Mouse (Mus musculus) B cell, adult 2 months (primary cell): ENCODE data around the gene Onecut3.

Source experiments
- DNase-seq, 2 experiments: peaks; one replicate each; pipeline ENCODE4 v3.0.0; 2022

Onecut3 gene

DNA sequence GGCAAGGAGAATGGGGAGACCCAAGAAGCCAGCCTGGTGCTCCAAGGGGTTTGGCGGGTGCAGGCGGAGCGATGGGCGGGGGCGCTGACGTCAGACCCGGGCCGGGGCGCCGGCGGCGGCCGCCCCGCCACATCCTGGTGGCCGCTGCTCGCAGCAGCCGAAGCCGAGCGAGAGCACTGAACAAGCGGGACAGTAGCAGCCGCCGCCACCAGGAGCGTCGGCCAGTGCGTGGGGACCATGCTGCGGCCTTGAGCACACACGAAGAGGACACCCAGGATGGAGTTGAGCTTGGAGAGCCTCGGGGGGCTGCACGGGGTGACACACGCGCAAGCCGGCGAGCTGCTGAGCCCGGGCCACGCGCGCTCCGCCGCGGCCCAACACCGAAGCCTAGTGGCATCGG is at the start of gene Onecut3:
Gene Onecut3 (plus strand): TSS at position 104 of the 400 bp plus-strand sequence.
- peak; percentile 60 to 65 for DNase-seq

DNA sequence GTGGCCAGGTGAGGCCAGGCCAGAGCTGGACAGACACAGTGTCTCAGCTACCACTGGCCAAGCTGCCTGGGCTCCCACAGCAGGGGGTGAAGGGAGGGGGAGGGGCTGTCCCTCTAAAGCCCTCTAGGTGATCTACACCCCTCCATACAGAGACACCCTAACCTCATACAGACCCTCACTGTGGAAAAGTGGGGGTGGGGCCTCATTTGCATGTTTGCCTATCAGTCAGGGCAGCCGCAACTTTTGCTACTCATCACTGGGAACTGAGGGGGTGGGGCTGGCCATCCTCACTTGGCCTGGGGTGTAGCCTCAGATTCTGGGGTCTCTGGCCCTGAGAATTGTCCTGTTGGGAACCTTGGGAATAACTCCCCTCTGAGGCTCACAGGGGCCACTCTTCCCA is 49.6 kb upstream of the Onecut3 start:
- DNase-seq, result no peak

GRCm38 (mm10) chr10:80445898-80446601 is 48.6 kb upstream of the Onecut3 start:
- peak; percentile 84 to 85 for DNase-seq

DNA sequence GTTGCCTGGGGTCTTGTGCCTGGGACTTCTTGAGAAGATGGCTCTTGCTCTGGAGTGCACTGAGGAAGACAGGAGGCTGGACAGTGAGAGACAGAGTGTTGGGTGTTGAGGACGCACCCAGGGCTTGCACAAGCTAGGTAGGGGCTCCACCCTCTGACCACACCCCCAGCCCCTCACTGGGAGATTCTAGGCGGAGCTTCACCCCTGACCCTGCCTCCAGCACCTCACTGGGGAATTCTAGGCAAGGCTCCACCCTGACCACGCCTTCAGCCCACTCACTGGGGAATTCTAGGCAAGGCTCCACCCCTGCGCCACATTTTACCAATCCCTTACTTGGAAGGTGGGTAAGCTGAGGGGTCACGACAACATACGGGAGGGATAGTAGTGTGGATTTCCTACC is 44.0 kb upstream of the Onecut3 start:
- DNase-seq, result no peak

- DNase-seq, result no peak
Measured at GRCm38 (mm10) chr10:80453601-80454000, 41.0 kb upstream of the Onecut3 start.

DNA sequence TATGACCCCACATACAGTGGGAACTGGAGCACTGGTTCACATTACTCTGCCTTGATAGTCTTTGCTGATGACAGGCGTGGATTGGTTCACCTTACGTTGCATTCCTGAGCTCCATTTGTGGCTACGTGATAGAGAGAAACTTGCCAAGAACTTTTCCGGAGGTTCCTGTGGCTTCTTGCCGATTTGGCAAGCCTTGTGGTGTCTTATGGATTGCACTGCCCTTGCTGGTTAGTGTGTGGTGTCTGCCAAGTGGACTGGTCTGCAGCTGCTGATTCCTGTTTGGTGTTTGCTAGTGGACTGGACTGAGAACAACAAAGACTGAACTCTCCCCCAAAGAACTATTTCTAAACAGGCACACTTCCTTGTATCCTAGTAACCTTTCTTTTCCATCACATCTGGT is 39.9 kb upstream of the Onecut3 start:
- DNase-seq, result no peak

GRCm38 (mm10) chr10:80455697-80456096 is 38.9 kb upstream of the Onecut3 start:
- no peak for DNase-seq

DNA sequence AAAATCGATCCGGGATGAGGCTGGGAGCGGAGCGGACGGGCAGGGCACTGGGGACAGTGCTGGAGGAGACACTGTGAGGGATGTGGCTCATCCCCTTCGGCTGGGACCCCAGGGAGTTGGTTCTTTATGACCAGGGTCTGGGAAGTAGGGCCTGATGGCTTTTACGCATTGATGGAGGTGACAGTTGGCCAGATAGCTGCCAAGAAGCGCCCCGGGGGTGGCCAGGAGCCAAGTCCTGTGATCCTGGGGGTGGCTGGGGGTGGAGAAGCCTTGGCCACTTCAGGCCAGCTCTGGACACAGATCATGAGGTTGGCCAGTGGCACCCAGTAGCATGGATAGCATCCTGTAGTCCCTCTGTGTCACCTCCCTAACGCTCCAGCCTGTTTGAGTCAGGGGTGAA is 35.4 kb upstream of the Onecut3 start:
- no peak for DNase-seq

DNA sequence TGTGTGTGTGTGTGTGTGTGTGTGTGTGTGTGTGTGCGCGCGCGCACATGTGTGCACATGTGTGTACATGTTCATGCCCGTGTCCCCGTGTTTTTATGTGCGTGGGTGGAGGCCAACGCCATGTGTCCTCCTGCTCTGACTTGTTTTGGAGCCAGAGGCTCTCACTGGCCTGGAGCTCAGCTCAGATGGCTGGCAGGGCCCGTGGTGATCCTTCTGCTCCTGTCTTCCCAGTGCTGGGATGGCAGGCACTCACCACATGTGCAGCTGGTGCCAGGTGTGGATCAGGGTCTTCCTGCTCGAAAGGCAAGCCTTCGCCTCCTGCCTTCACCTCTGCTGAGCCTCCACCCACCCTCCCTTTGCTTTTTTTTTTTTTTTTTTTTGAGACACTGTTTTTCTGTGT is 35.0 kb upstream of the Onecut3 start:
- DNase-seq, result no peak

DNA sequence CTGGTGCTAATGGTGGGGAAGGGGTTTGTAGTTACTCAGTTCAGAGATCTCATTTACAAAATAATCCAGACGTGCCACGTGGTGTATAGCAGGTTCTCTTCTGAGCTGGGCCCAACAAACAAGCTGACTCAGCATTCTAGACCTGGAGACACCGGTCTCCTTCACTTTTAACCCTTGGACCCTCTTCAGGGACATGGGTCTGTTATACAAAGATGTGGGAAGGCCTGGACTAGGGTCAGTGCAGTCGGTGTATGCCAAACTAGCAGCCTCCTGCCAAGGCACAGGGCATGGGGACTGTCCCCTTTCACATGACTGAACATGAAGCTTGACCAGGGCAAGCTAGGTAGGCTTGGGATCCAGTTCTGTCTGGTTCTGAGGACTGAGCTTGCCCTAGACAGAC is 34.3 kb upstream of the Onecut3 start:
- DNase-seq, result no peak

DNA sequence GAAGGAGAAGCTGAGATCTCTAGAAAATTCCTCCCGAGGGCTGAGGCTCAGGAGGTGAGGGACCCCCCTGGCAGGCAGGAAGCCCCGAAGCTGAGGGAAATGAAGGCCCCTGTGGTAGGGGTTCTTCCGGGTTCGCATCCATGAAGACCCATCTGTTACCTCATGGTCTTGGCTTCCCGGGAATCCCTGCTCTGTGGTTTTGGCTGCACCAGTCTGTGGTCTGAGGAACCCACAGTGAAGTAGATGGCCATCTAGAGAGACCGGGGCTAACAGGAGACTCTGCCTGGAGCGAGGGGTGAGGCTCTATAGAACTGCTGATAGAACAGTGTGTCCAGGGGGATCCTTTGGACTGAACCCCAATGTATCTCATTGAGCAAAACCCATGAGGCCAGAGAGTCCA is 33.3 kb upstream of the Onecut3 start:
- no peak for DNase-seq

DNA sequence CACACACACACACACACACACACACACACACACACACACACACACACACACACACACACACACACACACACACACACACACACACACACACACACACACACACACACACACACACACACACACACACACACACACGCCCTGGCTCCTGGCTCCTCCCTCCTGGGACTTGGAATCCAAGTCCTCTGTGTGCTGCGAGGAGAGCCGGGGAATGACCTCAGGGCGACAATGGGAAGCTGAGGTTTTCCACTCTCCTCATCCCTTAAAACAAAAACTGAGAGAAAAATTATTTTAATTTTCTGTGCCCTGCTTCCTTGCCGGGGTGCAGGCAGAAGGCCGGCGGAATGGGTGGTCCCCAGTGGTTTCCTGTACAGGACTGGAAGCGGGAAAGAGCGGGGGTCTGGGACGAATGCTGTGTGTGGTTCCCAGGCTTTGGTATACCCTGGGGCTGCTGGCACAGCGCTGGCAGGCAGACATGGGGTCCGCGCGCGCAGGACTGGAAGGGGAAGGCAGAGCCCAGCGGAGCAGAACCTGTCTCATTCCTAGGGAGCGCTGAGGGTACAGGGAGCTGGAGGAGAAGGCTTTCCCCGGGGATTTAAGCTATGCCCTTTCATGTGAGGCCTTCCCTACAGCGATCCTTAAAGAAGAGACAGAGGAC is 30.1 kb upstream of the Onecut3 start:
- DNase-seq, result no peak

- no peak for DNase-seq
Measured at GRCm38 (mm10) chr10:80465066-80465465, 29.6 kb upstream of the Onecut3 start.

GRCm38 (mm10) chr10:80475290-80475959 is 19.2 kb upstream of the Onecut3 start:
- DNase-seq, result peak; percentile 89 to 92

DNA sequence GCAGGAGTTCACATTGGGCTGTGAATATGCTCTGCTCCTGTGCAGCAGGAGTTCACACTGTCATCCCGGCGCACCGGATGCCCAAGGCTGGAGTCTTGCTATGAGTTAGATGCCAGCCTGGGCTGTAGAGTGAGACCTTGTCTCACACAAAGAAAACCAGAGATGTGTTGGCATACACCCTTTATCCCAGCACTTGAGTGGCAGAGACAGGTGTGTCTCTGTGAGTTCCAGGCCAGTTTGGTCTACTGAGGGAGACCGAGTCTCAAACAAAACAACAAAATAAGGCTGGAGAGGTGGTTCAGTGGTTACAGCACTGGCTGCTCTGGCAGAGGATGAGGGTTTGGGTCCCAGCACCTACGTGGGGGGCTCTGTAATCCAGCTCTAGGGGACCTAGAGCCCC is 16.1 kb upstream of the Onecut3 start:
- DNase-seq, result no peak

GRCm38 (mm10) chr10:80481002-80481401 is 13.6 kb upstream of the Onecut3 start:
- DNase-seq, result no peak

DNA sequence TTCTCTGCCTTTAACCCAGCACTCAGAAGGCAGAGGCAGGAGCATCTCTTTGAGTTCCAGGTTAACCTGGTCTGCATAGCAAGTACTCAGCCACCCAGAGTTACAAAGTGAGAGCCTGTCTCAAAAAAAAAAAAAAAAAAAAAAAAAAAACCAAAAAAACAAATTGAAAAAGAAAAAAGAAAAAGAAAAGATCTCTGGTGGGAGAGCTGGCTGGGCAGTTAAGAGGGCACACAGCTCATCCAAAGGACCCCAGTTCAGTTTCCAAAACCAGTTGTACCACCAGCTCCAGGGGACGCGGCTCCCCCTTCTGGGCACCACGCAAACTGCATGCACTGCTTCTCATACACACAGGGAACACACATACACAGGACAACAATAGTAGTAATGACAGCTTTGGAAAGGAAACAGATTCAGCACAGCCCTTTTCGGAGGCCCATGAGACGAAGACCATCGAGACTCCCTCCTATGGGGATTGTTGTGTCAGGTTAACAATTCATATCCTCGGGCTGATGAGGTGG is 7.7 kb upstream of the Onecut3 start:
- no peak for DNase-seq

GRCm38 (mm10) chr10:80490051-80490450 is 4.6 kb upstream of the Onecut3 start:
- DNase-seq, result no peak

DNA sequence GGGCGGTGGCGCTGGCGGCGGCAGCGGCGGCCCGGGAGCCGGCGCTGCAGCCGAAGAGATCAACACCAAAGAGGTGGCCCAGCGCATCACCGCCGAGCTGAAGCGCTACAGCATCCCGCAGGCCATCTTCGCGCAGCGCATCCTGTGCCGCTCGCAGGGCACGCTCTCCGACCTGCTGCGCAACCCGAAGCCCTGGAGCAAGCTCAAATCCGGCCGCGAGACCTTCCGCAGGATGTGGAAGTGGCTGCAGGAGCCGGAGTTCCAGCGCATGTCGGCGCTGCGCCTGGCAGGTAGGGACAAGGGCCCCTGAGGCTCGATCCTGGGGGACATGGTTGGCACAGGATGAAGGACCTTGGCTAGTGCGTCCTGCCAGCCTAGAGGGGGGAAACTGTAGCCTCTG is 1.3 kb downstream of the Onecut3 start:
- no peak for DNase-seq

GRCm38 (mm10) chr10:80496421-80496820 is 1.8 kb downstream of the Onecut3 start:
- no peak for DNase-seq

- no peak for DNase-seq
Measured at GRCm38 (mm10) chr10:80502291-80502690, 7.7 kb downstream of the Onecut3 start.

DNA sequence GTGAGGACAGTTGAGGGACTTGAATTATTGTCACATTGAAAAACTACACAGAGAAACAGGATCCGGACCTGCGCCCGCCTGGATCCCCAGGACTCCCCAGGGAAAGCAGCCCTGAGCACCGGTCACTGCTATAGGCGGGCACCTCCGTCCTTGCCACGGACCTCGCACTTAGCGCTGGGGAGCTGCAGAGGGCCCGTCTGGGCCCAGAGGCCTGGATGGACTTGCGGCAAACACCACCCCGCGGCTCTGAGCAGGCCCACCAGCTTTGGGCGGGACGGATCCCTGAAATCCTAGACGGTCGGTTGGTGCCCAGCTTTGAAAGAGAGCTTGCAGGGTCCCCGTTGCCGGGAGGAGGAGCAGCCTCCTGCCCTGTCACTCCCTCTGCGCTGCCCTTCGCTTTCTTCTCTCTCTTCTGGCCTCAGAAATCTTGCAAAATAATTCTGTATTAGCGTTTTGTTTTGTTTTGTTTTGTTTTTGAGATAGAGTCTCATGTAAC is 8.2 kb downstream of the Onecut3 start:
- DNase-seq, result no peak

DNA sequence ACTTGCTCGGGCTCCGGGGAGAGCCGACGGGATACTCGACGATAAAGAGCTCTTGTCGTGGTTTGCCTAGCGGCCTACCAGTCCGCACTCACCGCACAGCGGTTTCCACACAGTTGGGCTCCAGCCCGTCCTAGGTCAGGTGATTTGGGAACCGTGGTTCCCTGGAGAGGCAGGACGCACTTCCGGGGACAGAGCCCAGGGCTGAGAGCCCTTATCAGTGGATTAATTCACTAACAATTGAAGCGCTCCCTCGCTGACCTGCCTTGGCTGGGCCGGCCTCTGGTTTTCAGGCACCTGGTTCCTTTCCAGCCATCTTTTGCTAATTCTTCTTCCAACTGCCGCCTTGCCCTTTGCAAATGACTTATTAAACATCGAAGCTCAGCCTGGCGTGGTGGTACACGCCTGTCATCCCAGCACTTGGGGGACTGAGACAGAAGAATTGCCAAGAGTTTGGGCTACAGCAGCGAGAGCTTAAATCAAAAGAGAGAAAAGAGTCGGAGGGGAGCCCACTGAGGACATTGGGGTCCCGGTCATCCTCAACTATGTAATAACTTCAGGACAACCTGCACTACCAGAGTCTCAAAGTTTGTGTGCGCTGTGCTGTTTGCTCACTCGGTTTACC is 9.1 kb downstream of the Onecut3 start:
- DNase-seq, result no peak
